Mouse (Mus musculus) midbrain, embryonic 14.5 days (tissue): Measurements from ENCODE around the gene Nr0b2. TPM values are rescaled to one million over a fixed set of nuclear protein-coding genes. Genes with fewer than 3 reads are reported as not detected.
A peak's percentile ranks its signal among the peaks of the same experiment; 100 is the strongest.
"Not testable (repeated sequence)": the region's sequence is repeated elsewhere in the genome, so short reads cannot be mapped to it uniquely, and the experiment has no call there.

Experiments
- ATAC-seq: fragments of 200-750 bp; cut with Nextera tagmentation; 2 replicates; pipeline ENCODE4 v1.8.0; 2017; ENCODE audit warnings: moderate number of reproducible peaks, moderate library complexity; ENCODE audit not compliant: low FRiP score, low TSS enrichment
- DNase-seq: peaks from one replicate; pipeline ENCODE4 v3.0.0-alpha.2; 2015
- H3K27ac ChIP-seq: fragments of 300-500 bp; sonication (generic); replicated peaks from 2 replicates; pipeline ENCODE4 v1.5.1; 2014; ENCODE audit warnings: mild to moderate bottlenecking, low read depth, low read length, moderate library complexity
- H3K27me3 ChIP-seq: fragments of 300-500 bp; sonication (generic); 2 replicates; pipeline ENCODE4 v1.6.1; 2014; ENCODE audit warnings: low read length, control low read depth, mixed read lengths; ENCODE audit not compliant: control insufficient read depth, insufficient read depth
- H3K36me3 ChIP-seq: fragments of 300-500 bp; sonication (generic); 2 replicates; pipeline ENCODE4 v1.6.1; 2014; ENCODE audit warnings: low read length, control low read depth; ENCODE audit not compliant: control insufficient read depth, insufficient read depth
- H3K4me1 ChIP-seq: fragments of 300-500 bp; sonication (generic); 2 replicates; pipeline ENCODE4 v1.6.1; 2014; ENCODE audit warnings: mild to moderate bottlenecking, antibody characterized with exemption, low read length, control low read depth; ENCODE audit not compliant: control insufficient read depth, insufficient read depth
- H3K4me2 ChIP-seq: fragments of 300-500 bp; sonication (generic); 2 replicates; pipeline ENCODE4 v1.6.1; 2014; ENCODE audit warnings: mild to moderate bottlenecking, low read length, moderate library complexity
- H3K4me3 ChIP-seq: fragments of 300-500 bp; sonication (generic); replicated peaks from 2 replicates; pipeline ENCODE4 v1.5.1; 2014; ENCODE audit warnings: low read depth, low read length
- H3K9ac ChIP-seq: fragments of 300-500 bp; sonication (generic); replicated peaks from 2 replicates; pipeline ENCODE4 v1.6.1; 2014; ENCODE audit warnings: mild to moderate bottlenecking, low read length, moderate library complexity
- H3K9me3 ChIP-seq: fragments of 300-500 bp; sonication (generic); 2 replicates; pipeline ENCODE4 v1.6.1; 2016; ENCODE audit warnings: low read length, control low read depth, mixed read lengths; ENCODE audit not compliant: control insufficient read depth
- WGBS: fragments of 180-500 bp; shearing (Covaris S2); extraction: QIAGEN DNeasy Blood & Tissue Kit; methylation state at CpG from one replicate; pipeline ENCODE4 v1.1.7; 2014; 5-methylcytosine and 5-hydroxymethylcytosine counted together
- polyA plus RNA-seq: library from polyadenylated mRNA; unstranded; fragments of >200 nt; fragmentation: Nextera tagmentation; extraction: Ambion mirVana; gene quantifications from 2 replicates; pipeline ENCODE4 v1.2.1, GENCODE M21; 2014

Gene Nr0b2
- polyA plus RNA-seq = not detected in 2 replicates

DNA sequence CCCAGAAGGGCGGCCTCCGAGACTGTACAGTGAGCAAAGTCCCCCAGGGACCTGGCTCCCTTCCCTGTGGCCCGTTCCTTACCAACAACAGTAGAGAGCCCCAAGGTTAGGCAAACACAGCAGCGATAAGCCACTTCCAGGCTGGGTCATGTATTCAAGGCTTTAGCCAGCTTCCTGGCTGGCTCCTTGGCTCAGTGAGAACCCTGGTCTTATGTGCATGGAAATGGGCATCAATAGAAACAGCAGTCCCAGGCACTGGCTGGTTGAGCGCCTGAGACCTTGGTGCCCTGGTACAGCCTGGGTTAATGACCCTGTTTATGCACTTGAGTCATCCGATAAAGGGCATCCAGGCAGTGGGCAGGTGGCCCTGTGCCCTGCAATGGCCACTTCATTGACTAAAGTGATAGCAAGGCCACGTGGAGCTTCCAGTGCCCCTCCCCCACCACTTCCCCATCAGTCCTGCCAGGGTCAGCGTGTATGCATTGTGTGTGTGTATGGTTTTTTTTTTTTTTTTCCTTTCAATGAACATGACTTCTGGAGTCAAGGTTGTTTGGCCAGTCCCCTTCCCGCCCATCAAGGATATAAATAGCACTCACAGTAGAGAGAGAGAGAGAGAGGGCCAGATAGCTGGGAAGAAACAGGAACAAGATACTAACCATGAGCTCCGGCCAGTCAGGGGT is at the start of gene Nr0b2:
Nr0b2 (plus strand) TSS at position 609 of the 680 bp plus-strand sequence.
- Histone ChIP-seq H3K4me1 (no peaks in the 10 kb centered on the region), H3K9ac (no peak within 1 kb of the TSS), H3K4me3 (no peak within 1 kb of the TSS), H3K27me3 (no peaks in the 10 kb centered on the region), H3K4me2 (no peak within 1 kb of the TSS), H3K36me3 (no peaks in the 10 kb centered on the region), H3K9me3 (no peaks in the 10 kb centered on the region), H3K27ac (no peak within 1 kb of the TSS)
- no peak for ATAC-seq
- 79% methylated on average over 10 of the region's 10 CpGs for WGBS
- DNase-seq = no peak

GRCm38 (mm10) chr4:133504300-133504699 is 48.9 kb upstream of the Nr0b2 start:
- 45% methylated on average over 5 of the region's 5 CpGs for WGBS
- H3K27me3 ChIP-seq = peaks cover 14% of the 10 kb centered on the region
- no peak overlapping the region for H3K4me2 ChIP-seq

DNA sequence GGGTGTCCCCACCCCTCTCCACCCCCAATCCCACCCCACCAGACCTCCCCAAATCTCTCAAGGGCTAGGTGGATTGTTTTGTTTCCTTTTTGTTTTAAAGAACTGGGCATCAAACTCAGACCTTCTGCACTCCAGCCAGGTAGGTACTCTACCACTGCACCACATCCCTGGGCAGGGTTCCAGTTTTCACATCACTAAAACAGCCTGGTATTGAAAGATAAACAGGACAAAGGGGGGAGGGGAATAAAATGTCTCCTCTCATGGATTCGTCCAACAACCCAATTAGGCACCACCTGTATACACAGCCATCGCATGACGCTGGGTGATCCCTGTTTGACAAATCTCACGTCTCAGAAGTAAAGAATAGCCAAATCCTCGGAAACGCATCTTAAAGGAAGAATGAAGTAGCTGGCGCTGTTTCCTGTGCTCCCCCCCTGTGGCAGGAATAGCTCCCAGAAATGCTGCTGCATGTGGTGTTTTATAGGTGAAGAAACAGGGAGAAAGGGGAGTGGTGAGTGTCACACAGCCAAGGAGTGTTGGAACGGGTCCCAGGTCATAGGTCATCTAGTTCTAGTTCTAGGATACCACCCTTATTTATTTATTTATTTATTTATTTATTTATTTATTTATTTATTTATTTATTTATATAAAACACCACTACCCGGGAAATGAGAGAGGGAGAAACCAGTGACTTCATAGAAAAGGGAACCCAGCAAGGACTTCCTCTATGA is 48.3 kb upstream of the Nr0b2 start:
- DNase-seq (no peak), ATAC-seq (no peak)
- Histone ChIP-seq H3K4me2 (no peak overlapping the region), H3K36me3 (no peaks in the 10 kb centered on the region), H3K9me3 (no peaks in the 10 kb centered on the region), H3K4me3 (no peak overlapping the region), H3K4me1 (no peaks in the 10 kb centered on the region), H3K9ac (no peak overlapping the region), H3K27me3 (peaks cover 8% of the 10 kb centered on the region), H3K27ac (no peak overlapping the region)
- WGBS = 71% methylated on average over 9 of the region's 9 CpGs

More at GRCm38 (mm10) chr4:133504300-133504699, 48.9 kb upstream of the Nr0b2 start:
- Histone ChIP-seq H3K4me1 (no peaks in the 10 kb centered on the region), H3K36me3 (no peaks in the 10 kb centered on the region), H3K9ac (no peak overlapping the region), H3K9me3 (no peaks in the 10 kb centered on the region), H3K27ac (no peak overlapping the region), H3K4me3 (no peak overlapping the region)
- DNase-seq (no peak), ATAC-seq (no peak)

- Histone ChIP-seq H3K9ac (no peak overlapping the region), H3K4me1 (no peaks in the 10 kb centered on the region), H3K36me3 (no peaks in the 10 kb centered on the region), H3K27me3 (no peaks in the 10 kb centered on the region), H3K27ac (no peak overlapping the region), H3K4me3 (no peak overlapping the region), H3K9me3 (no peaks in the 10 kb centered on the region), H3K4me2 (no peak overlapping the region)
- WGBS = 78% methylated on average over 5 of the region's 5 CpGs
- no peak for ATAC-seq
- DNase-seq = no peak
Measured at GRCm38 (mm10) chr4:133506573-133506972, 46.6 kb upstream of the Nr0b2 start.

DNA sequence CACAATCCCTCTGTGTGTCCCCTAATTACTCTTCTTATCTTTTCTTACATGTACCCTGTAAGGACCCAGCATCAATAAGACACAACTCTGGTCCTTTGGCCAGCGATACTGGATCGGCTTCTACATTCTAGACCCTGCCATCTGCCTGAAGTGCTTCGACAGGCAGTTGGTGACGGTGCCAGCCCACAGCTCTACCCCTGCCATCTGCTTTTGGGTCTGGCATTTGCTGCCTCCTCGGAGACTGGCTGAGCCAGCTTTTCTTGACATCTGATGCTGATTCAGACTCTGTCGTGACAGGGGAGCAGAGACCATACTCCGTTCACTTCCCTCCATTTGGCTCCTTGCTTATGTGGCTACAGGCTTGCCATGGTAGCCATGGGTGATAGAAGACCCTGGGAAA is 44.2 kb upstream of the Nr0b2 start:
- H3K9ac ChIP-seq = no peak overlapping the region
- no peak overlapping the region for H3K4me3 ChIP-seq
- H3K36me3 ChIP-seq = no peaks in the 10 kb centered on the region
- H3K4me2 ChIP-seq = no peak overlapping the region
- 80% methylated on average over 7 of the region's 7 CpGs for WGBS
- H3K27me3 ChIP-seq = no peaks in the 10 kb centered on the region
- ATAC-seq (no peak), DNase-seq (no peak)
- H3K4me1 ChIP-seq = no peaks in the 10 kb centered on the region
- no peak overlapping the region for H3K27ac ChIP-seq
- H3K9me3 ChIP-seq = no peaks in the 10 kb centered on the region

DNA sequence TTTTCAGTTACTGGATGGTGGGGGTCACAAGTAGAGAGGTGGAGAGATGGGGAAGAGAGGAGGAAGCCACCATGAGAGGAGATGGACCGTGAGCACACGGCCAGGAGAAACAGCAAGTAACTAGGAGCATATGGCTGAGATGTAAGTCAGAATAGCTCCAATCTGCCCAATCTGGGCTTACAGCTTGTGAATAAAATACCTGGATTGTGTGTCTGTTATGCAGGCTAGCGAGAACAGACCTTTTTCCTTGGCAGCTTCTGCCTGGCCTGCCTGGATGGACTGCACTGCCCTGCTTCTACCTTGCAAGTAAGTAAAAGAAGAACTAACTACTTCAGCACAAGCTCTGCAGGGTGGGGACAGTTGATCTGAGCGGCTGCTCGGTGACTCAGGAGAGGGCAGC is 42.1 kb upstream of the Nr0b2 start:
- no peak overlapping the region for H3K4me2 ChIP-seq
- no peaks in the 10 kb centered on the region for H3K4me1 ChIP-seq
- no peaks in the 10 kb centered on the region for H3K27me3 ChIP-seq
- H3K4me3 ChIP-seq = no peak overlapping the region
- DNase-seq (no peak), ATAC-seq (no peak)
- no peak overlapping the region for H3K9ac ChIP-seq
- no peak overlapping the region for H3K27ac ChIP-seq
- no peaks in the 10 kb centered on the region for H3K9me3 ChIP-seq
- 84% methylated on average over 5 of the region's 5 CpGs for WGBS
- no peaks in the 10 kb centered on the region for H3K36me3 ChIP-seq

DNA sequence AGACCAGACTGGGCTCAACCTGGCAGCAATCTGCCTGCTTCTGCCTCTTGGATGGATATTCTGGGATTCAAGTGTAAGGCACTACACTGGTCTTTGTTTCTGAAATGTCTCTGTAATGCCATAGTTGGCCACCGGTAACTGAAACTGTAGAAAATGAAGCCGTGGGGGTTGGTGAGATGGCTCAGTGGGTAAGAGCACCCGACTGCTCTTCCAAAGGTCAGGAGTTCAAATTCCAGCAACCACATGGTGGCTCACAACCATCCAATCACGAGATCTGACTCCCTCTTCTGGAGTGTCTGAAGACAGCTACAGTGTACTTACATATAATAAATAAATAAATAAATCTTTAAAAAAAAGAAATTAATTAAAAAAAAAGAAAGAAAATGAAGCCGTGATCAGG is 40.7 kb upstream of the Nr0b2 start:
- ATAC-seq, H3K4me3 ChIP-seq, H3K27ac ChIP-seq, H3K36me3 ChIP-seq, H3K9me3 ChIP-seq, H3K4me1 ChIP-seq, H3K4me2 ChIP-seq, H3K27me3 ChIP-seq, H3K9ac ChIP-seq, DNase-seq: not testable (repeated sequence)
- 61% methylated on average over 4 of the region's 5 CpGs for WGBS

DNA sequence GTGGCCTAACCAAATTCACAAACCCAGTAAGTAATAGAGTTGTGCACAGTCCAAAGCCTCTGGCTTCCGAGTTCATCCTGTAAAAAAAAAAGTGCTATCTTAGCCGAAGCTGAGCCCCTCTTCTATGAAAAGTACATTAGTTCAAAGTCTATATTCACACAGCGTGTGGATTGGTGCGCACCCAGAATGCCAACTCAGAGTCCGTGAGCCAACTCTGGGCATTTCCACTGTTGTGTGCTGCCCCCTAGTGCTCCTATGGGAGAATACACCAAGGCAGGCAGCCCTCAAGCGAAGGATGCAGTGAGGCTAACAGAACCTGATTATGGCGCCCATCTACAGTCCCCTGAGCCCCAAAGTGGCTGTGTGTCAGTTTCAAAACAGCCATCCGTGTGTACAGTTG is 40.2 kb upstream of the Nr0b2 start:
- Histone ChIP-seq H3K4me1 (no peaks in the 10 kb centered on the region), H3K27ac (no peak overlapping the region), H3K9ac (no peak overlapping the region), H3K36me3 (no peaks in the 10 kb centered on the region), H3K4me2 (no peak overlapping the region), H3K4me3 (no peak overlapping the region), H3K9me3 (no peaks in the 10 kb centered on the region), H3K27me3 (peaks cover 10% of the 10 kb centered on the region; the same call in 1 of the 2 replicates)
- 13% methylated on average over 8 of the region's 8 CpGs for WGBS
- DNase-seq = peak; percentile 86
- no peak for ATAC-seq
